Mouse (Mus musculus) embryonic fibroblast, embryonic 13.5 days (primary cell): ENCODE data around the gene Kcnmb2.

Experiments used
- CTCF ChIP-seq: IDR thresholded peaks from 2 replicates; pipeline ENCODE4 v1.5.1; 2011; ENCODE audit warnings: mild to moderate bottlenecking, control low read depth, low read length, moderate library complexity, borderline replicate concordance; ENCODE audit not compliant: insufficient read depth
- POLR2A ChIP-seq: IDR thresholded peaks from 2 replicates; pipeline ENCODE4 v1.6.1; 2011; ENCODE audit warnings: low read depth, mild to moderate bottlenecking, control low read depth, low read length, moderate library complexity

- TF ChIP-seq CTCF (no peak), POLR2A (no peak)
Measured at GRCm38 (mm10) chr3:31961175-31961574, 58.9 kb downstream of the Kcnmb2 start.
